Mouse (Mus musculus) spleen, adult 2 months (tissue): ENCODE data around the gene Rab22a.

Experiments used
- CTCF ChIP-seq: fragments of 200-500 bp; IDR thresholded peaks from 2 replicates; pipeline ENCODE4 v1.5.1; 2011; ENCODE audit warnings: mild to moderate bottlenecking, inconsistent platforms; ENCODE audit not compliant: insufficient read depth, insufficient read length, insufficient replicate concordance; ENCODE audit errors: extremely low read depth
- POLR2A ChIP-seq: fragments of 200-500 bp; IDR thresholded peaks from 2 replicates; pipeline ENCODE4 v1.6.1; 2011; ENCODE audit warnings: low read depth, low read length, inconsistent platforms

DNA sequence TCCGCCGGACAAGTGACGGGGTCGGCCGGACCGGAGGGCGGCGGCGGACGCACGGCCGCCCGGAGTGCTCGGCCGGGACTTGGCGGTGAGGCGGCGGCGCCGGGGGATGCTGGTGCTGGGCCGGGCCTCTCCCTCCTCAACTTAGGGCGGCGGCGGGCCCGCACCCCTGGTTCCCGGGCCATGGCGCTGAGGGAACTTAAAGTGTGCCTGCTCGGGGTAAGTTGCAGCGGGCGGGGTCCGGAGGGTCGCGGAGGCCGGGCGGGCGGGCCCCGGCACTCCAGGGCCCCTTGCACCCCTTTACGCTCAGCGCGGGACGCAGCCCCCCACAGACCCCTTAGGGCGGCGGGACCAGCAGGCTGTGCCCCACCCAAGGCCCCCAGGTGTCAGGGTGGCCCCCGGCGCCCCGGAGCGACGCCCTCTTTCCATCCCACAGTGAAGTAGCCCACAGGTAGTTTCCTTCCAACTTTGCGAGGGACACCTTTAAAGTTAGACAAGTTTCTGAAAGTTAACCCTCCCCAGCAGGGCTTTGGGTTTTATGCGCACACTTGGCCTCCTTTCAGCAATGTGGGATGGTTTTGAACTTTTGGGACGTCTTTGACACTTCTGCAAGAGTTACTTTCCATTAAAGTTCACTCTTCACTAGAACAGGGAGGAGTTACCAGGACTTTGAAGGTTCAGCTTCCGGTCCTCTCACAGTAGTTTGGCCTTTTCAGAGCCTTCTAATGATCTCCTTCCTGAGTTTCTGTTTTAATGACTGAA is 545 bp downstream of the Rab22a start:
- TF ChIP-seq CTCF (no peak), POLR2A (no peak)
